Mouse (Mus musculus): ENCODE data around the gene Cdyl. TPM values are rescaled to one million over a fixed set of nuclear protein-coding genes. Genes with fewer than 3 reads are reported as not detected.

Cdyl gene
- polyA plus RNA-seq, 1 experiment from 2014 or later = 17.6 TPM

DNA sequence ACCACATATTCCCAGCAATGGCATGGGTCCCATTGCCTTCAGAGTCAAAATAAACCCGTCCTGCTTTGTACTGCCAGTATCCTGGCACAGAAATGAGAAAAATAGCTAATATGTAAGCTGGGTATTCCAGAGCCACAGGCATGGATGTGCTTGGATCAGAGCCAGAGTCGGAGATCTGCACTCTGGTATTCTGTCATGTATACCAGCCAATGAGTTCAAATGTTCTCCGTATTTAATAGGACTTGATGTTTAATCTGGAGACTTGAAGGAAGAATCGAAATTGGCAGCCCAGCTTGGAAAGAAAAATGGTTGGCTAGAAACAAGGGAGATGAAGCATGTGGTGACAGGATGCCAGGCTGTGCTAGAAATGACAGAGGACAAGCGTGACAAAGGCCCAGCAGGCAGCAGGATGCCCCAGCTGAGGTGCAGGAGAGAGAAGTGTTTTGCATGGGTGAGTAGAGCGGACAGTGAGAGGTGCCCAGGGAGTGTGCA lies 221.0 kb downstream of the Cdyl start:
- DNase-seq (ENCODE audit: low spot score) = no peak
- Histone ChIP-seq H3K4me2 (no peak overlapping the region), H3K4me1 (replicated peaks; ENCODE audit: control insufficient read depth, insufficient read depth, low read length) (no peaks in the 10 kb centered on the region), H3K27ac (ENCODE audit: low read depth, low read length) (no peak overlapping the region), H3K9ac (ENCODE audit: low read depth, low read length) (no peak overlapping the region), H3K27me3 (replicated peaks; ENCODE audit: control insufficient read depth, insufficient read depth, low read length) (no peaks in the 10 kb centered on the region), H3K36me3 (ENCODE audit: control insufficient read depth, insufficient read depth, low read length) (no peaks in the 10 kb centered on the region), H3K4me3 (ENCODE audit: low read depth, low read length) (no peak overlapping the region), H3K9me3 (ENCODE audit: control insufficient read depth, low read length) (no peaks in the 10 kb centered on the region)
- 79% methylated on average over 6 of the region's 6 CpGs for WGBS
- ATAC-seq (replicated peaks; ENCODE audit: low FRiP score) = no peak

DNA sequence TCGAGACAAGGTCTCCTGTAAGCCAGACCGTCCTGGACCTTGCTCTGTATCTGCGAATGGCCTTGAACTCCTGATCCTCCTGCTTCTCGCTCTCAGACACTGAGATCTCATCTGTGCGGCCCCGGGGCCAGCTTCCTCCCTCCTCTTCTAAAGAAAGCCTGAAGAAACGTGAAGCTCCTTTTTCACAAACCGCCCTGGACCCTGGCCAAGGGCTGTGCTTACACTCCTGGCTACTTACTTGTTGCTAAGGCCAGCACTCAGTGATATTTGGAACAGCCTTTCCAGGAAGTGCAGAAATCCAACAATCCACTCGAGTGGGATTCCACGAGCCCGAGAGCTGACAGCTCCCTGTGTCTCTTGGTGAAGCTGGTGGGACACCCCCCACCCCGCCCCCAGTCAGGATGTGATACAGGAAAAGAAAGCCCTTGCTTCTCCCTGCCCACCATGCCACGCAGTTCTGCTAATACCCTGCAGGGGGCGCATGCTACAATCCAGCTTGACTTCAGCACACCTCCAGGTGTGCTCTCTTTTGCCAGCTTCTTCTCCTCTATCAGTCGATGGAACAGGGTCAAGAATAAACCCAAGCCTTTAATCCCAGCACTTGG lies 226.6 kb downstream of the Cdyl start:
- DNase-seq (ENCODE audit: low spot score) = peak; percentile 41
- H3K27ac ChIP-seq (ENCODE audit: low read depth, low read length) = no peak overlapping the region
- H3K4me2 ChIP-seq = no peak overlapping the region
- H3K27me3 ChIP-seq (replicated peaks; ENCODE audit: control insufficient read depth, insufficient read depth, low read length) = no peaks in the 10 kb centered on the region
- WGBS = 30% methylated on average over 15 of the region's 15 CpGs
- no peaks in the 10 kb centered on the region for H3K4me1 ChIP-seq (replicated peaks; ENCODE audit: control insufficient read depth, insufficient read depth, low read length)
- no peaks in the 10 kb centered on the region for H3K36me3 ChIP-seq (ENCODE audit: control insufficient read depth, insufficient read depth, low read length)
- no peak for ATAC-seq (replicated peaks; ENCODE audit: low FRiP score)
- no peak overlapping the region for H3K9ac ChIP-seq (ENCODE audit: low read depth, low read length)
- no peaks in the 10 kb centered on the region for H3K9me3 ChIP-seq (ENCODE audit: control insufficient read depth, low read length)
- no peak overlapping the region for H3K4me3 ChIP-seq (ENCODE audit: low read depth, low read length)

DNA sequence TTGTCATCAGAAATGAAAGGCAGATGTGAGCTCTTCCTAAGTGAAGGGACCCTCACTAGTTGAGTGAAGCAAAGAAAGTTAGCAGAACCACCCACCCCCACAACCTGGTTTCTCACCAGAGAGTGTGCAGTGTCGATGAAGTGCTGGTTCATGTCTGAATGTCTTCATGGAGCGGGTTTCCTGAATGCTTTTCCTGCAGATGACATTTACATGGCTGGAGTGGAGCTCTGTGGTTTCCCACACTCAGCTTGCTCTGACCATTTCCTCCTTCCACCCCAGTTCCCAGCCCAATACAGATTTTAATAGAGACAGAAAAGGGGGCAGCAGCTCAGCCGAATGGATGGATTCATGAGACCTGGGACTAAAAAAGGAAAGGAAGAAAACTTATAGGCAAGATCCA lies 233.2 kb downstream of the Cdyl start:
- H3K4me2 ChIP-seq = no peak overlapping the region
- no peak overlapping the region for H3K9ac ChIP-seq (ENCODE audit: low read depth, low read length)
- WGBS = 50% methylated on average over 3 of the region's 3 CpGs
- no peaks in the 10 kb centered on the region for H3K9me3 ChIP-seq (ENCODE audit: control insufficient read depth, low read length)
- H3K27me3 ChIP-seq (replicated peaks; ENCODE audit: control insufficient read depth, insufficient read depth, low read length) = no peaks in the 10 kb centered on the region
- no peak for ATAC-seq (replicated peaks; ENCODE audit: low FRiP score)
- H3K36me3 ChIP-seq (ENCODE audit: control insufficient read depth, insufficient read depth, low read length) = peaks cover 2% of the 10 kb centered on the region; the same call in 1 of the 2 replicates
- no peak overlapping the region for H3K27ac ChIP-seq (ENCODE audit: low read depth, low read length)
- no peak for DNase-seq (ENCODE audit: low spot score)
- H3K4me3 ChIP-seq (ENCODE audit: low read depth, low read length) = no peak overlapping the region
- no peaks in the 10 kb centered on the region for H3K4me1 ChIP-seq (replicated peaks; ENCODE audit: control insufficient read depth, insufficient read depth, low read length)

DNA sequence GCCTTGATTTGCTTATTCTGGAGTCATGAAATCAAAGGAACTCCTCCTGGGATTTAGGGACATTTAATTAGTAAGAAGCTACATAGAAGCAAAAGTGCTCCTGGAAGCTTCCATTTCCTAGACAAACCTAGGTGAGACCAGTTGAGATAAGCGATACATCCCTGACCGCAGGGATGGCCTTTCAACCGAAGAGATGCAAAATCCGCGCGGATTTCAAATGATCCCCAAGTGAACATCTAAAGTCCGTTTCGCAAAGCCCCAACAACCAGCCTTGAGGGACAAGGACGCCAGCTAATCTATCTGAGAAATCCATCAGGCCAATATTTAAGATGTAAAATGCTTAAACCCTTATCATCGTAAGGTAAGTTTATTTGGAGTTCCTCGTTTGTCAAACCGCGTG lies 245.7 kb downstream of the Cdyl start:
- no peak for DNase-seq (ENCODE audit: low spot score)
- 2% methylated on average over 13 of the region's 13 CpGs for WGBS

GRCm38 (mm10) chr13:35905879-35906481 lies 246.3 kb downstream of the Cdyl start, which contains the start of gene Rpp40:
Rpp40 (minus strand) TSS chr13:35906359.
- peak; percentile 100 for ATAC-seq (replicated peaks; ENCODE audit: low FRiP score)
- DNase-seq (ENCODE audit: low spot score) = peak; percentile 97
- peak within 1 kb of the TSS; percentile 64 for H3K4me3 ChIP-seq (ENCODE audit: low read depth, low read length)
- peak within 1 kb of the TSS; percentile 61 for H3K9ac ChIP-seq (ENCODE audit: low read depth, low read length)
- H3K27ac ChIP-seq (ENCODE audit: low read depth, low read length) = no peak within 1 kb of the TSS
- H3K36me3 ChIP-seq (ENCODE audit: control insufficient read depth, insufficient read depth, low read length) = no peaks in the 10 kb centered on the region
- H3K9me3 ChIP-seq (ENCODE audit: control insufficient read depth, low read length) = no peaks in the 10 kb centered on the region
- no peaks in the 10 kb centered on the region for H3K27me3 ChIP-seq (replicated peaks; ENCODE audit: control insufficient read depth, insufficient read depth, low read length)
- WGBS = 0% methylated on average over 35 of the region's 35 CpGs
- H3K4me1 ChIP-seq (replicated peaks; ENCODE audit: control insufficient read depth, insufficient read depth, low read length) = no peaks in the 10 kb centered on the region; the same call in 1 of the 2 replicates
- peak within 1 kb of the TSS; percentile 80 for H3K4me2 ChIP-seq

More for the DNA sequence above, 245.7 kb downstream of the Cdyl start:
- Histone ChIP-seq H3K27me3 (replicated peaks; ENCODE audit: control insufficient read depth, insufficient read depth, low read length) (no peaks in the 10 kb centered on the region), H3K36me3 (ENCODE audit: control insufficient read depth, insufficient read depth, low read length) (no peaks in the 10 kb centered on the region), H3K9me3 (ENCODE audit: control insufficient read depth, low read length) (no peaks in the 10 kb centered on the region), H3K4me3 (ENCODE audit: low read depth, low read length) (peak overlapping the region; percentile 64), H3K9ac (ENCODE audit: low read depth, low read length) (peak overlapping the region; percentile 61), H3K27ac (ENCODE audit: low read depth, low read length) (no peak overlapping the region), H3K4me2 (peak overlapping the region; percentile 80), H3K4me1 (replicated peaks; ENCODE audit: control insufficient read depth, insufficient read depth, low read length) (no peaks in the 10 kb centered on the region; the same call in 1 of the 2 replicates)
- ATAC-seq (replicated peaks; ENCODE audit: low FRiP score) = no peak

DNA sequence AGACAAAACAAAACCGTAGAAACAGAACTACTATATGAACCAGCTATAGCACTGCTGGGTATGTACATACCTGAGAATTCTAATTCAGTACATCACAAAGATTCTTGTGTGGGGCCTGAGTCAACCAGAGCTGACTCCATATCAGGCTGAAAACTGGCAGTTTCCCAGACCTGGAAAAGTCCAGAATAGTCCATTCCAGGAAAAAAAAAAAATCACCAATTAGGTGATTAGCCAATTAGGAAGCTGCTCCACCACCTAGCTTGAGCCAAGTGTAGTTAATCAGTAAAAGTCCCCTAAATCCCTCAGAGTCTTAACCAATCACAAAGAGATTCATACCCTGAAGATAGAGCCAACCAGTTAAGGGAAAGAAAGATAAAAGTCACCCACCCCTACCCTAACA lies 251.8 kb downstream of the Cdyl start:
- H3K4me3 ChIP-seq (ENCODE audit: low read depth, low read length) = no peak overlapping the region
- H3K9me3 ChIP-seq (ENCODE audit: control insufficient read depth, low read length) = no peaks in the 10 kb centered on the region
- no peak overlapping the region for H3K27ac ChIP-seq (ENCODE audit: low read depth, low read length)
- no peaks in the 10 kb centered on the region for H3K27me3 ChIP-seq (replicated peaks; ENCODE audit: control insufficient read depth, insufficient read depth, low read length)
- ATAC-seq (replicated peaks; ENCODE audit: low FRiP score) (no peak), DNase-seq (ENCODE audit: low spot score) (no peak)
- H3K9ac ChIP-seq (ENCODE audit: low read depth, low read length) = no peak overlapping the region
- H3K4me1 ChIP-seq (replicated peaks; ENCODE audit: control insufficient read depth, insufficient read depth, low read length) = no peaks in the 10 kb centered on the region
- no peak overlapping the region for H3K4me2 ChIP-seq
- no peaks in the 10 kb centered on the region for H3K36me3 ChIP-seq (ENCODE audit: control insufficient read depth, insufficient read depth, low read length)
- WGBS = 91% methylated on average over 1 of the region's 1 CpGs

Other genes with a start within 250 kb of the Cdyl start
- gene Rpp40, start 246.5 kb downstream of the Cdyl start, polyA plus RNA-seq (2014; fragmentation: Nextera tagmentation; extraction: Ambion mirVana) = 22.8 and 26.3 TPM in 2 replicates

All from liver, embryonic 11.5 days (tissue).